Mouse (Mus musculus): Measurements from ENCODE around the gene Pax5.

DNA sequence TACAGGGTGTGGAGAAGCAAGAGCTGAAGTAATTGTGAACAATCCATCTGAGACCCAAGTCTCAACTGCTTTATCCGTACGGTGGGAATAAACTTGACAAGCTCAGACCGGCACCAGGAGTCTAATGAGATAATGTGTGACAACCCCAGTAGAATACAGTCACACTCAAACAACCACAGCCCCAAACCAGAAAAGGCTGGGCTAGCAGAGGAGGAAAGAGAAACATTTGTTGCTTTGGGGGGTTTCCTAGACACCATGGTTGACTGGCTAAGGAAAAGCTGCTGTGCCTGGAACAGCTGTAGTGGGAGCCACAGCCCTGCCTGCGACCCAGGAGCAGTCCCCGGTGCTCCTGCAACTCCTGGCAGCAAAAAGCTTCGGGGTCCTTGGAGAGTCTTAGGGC, 219.4 kb downstream of the Pax5 start:
- TF ChIP-seq GATA1 (IDR thresholded peaks at IDR 0.05; ENCODE audit: borderline replicate concordance, low read length), result no peak
- TF ChIP-seq FLI1 (IDR thresholded peaks at IDR 0.05; ENCODE audit: low read length), result no peak

All from megakaryocyte, embryonic 14.5 days (primary cell).